Mouse (Mus musculus): ENCODE measurements around the gene Tbx6.

Gene Tbx6

DNA sequence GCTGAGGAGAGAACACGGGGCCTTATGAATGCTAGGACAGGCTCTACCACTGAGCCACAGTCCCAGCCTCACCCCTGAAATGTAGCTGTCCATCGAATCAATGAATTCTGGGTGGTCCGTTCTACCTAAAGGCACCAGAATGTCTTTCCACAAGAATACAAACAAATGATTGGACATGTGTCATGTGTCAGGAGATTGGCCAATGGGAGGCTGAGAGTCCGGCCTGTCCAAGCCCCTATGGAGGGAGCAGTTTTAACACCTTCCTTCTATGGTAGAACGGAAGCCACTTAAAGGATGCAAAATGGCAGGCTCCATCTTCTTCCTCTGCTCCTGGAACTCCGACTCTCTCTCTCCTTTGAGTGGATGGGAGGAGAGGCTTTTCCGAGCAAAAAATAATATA, 36.3 kb downstream of the Tbx6 start:
- no peak for DNase-seq (ENCODE audit: low spot score in 2 of 2)

DNA sequence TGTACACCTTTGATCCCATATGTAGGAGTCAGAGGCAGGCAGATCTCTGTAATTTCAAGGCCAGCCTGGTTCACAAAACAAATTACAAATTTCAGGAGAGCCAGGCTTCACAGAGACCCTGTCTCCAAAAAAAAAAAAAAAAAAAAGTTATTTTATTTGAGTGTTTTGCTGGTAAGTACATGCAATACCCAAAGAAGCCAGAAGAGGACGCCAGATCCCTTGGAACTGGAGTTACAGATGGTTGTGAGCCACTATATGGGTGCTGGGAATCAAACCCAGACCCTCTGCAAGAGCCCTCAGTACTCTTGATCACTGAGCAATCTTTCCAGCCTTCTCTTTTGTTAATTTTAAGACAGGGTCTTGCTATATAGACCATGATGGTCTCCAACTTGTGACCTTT, 37.5 kb downstream of the Tbx6 start:
- no peak for DNase-seq (ENCODE audit: low spot score in 2 of 2)

DNA sequence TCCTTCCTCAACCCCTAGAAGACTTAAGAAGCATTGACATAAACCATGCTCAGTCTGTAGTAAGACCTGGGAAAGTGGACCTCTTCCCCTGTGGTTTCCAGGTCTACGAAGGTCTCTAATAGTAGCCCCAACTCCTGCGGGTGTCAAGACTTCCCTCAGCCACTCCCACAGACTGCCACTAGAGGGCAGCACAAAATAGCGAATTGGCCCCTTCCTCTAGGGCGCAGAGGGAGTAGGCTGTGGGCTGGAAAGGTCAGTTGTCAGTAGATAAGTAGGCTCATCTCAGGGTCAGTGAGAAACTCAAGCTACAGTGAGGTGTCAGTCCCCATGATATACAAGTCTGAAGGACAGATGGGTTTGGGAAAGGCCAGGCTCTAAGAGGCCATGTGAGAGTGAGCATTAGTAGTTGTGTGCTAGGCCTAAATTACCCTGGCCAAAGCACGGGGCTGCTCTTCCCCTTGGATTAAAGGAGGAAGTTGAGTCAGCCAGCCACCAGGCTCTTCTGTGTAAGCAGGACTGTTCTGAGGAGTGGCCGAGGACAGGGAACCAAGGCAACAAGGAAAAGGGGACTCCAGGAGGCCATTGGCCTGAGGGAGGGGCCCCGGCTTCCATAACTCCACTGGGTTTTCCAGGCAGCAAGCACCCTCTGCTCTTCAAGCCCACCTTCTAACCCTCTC, 40.7 kb downstream of the Tbx6 start:
- peak in 1 of 2 experiments; percentile 72 for DNase-seq (ENCODE audit: low spot score in 2 of 2)

DNA sequence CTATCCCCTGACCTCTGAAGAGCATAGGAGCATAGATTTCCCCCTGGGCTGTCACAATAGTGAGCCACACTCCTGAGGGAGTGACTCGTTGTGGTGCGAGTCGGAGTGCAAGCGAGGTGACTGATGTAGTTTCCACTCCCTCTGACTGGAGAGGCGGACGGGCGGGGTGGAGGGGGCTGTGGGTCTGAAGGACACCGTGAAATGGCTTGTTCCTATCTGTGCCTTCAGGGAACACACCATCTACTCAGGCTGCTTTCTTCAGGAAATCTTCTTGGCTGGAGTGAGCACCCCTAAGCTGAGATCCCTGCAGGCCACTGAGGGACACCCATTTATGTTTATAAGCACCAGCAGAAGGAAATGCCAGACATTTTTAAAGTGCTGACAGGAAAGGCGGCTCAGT, 41.5 kb downstream of the Tbx6 start:
- no peak for DNase-seq (ENCODE audit: low spot score in 2 of 2)

DNA sequence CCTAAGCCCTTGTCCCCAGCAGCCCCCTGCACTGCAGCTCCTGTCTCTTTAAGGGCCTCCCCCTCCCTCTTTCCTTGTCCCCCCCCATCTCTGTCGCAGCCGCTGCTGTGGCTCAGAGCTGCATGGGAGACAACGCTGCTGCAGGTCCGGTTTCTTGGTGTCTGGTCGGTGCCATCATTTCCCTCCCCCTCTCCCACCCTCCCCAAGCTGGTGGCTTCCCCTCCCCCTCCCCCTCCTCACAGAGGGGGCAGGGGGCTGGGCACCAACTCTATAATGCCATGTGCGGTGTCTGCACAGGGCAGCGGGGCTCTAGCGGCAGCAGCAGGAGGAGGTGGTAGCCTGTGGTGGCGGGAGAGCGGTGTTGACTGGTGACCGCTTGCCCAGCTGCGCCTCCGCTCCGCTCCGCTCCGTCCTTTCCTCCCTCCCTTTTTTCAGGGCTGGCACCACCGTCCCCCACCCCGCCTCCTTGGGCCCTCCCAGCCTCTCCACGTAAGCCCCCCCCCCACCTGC, 42.0 kb downstream of the Tbx6 start:
- DNase-seq (ENCODE audit: low spot score in 2 of 2) = peak in 1 of 2 experiments; percentile 34

DNA sequence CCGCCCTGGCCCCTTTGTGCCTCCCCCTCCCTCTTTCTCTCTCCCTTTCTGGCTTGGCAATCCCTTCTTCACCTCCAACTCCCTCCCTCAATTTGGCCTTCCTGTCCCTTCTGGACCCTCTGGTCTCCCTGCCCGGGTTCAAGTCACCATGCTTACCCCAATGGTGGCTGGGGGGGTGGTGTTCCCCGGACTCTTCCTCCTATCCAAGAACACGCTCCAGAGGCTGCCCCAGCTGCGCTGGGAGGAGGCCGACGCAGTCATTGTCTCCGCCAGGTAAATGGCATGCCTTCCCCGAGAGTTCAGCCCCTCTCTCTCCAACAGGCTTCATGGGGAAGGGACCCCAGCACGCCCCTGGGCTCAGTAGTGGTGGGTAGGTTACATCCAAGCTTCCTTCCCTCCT, 42.7 kb downstream of the Tbx6 start:
- no peak for DNase-seq (ENCODE audit: low spot score in 2 of 2)

DNA sequence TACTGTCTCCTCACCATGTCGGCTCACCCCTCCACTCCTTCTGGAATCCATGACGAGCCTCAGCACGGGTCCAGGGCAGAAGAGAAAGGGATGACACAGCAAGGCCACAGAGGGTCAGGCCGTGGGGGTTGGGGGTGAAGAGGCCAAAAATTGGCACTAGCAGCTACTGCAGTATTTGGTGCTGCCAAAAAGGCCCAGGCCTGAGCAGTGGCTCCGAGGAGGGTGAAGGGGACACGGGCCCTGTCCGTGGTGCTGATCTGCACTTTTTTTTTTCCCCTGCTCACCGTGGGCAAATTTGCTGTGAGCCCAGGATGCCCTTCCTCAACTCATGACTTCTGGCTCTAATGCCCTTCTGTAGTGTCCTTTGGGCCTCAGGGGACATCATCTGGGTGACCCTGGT, 44.1 kb downstream of the Tbx6 start:
- DNase-seq (ENCODE audit: low spot score in 2 of 2) = no peak

DNA sequence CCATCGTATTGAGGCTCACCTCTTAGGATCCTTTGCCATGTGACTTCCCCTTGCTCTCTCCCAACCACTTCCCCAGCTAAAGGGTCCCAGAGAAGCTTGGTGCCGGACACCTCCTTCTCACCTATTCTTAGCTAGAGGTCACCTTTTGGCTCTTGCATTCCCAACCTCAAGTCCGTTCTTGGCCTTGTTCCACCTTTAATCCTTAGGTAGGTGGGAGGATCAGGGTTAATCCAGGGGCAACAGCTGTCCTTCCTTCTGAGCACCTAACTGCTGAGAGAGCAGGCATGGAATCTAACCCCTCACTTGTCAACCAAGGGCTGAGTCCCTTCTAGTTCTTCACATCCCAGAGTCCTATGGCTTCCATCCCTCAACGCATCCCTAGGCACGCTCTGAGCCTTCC, 44.7 kb downstream of the Tbx6 start:
- DNase-seq (ENCODE audit: low spot score in 2 of 2) = no peak

DNA sequence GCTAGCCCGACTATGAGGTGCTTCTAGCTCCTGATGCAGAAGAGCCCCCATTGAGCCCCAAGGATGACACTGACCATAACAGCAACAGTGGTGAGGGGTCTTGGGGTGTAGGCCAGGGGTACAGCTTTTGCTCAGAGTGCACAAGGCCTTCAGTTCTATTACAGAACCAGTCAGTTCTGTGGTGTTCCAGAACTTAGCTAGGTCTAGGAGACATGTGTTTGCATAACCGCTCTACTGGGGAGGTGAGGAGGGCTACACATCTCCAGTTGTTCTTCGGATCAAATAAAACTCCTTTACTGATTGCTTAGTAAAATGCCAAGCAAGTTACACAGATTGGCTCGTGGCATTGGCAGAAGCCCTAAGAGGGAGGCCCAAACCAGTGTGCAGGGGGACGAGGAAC, 50.3 kb downstream of the Tbx6 start, which contains the start of gene 4930451I11Rik:
Gene 4930451I11Rik (minus strand): TSS at position 101 of the 400 bp plus-strand sequence.
- DNase-seq (ENCODE audit: low spot score in 2 of 2) = no peak

DNA sequence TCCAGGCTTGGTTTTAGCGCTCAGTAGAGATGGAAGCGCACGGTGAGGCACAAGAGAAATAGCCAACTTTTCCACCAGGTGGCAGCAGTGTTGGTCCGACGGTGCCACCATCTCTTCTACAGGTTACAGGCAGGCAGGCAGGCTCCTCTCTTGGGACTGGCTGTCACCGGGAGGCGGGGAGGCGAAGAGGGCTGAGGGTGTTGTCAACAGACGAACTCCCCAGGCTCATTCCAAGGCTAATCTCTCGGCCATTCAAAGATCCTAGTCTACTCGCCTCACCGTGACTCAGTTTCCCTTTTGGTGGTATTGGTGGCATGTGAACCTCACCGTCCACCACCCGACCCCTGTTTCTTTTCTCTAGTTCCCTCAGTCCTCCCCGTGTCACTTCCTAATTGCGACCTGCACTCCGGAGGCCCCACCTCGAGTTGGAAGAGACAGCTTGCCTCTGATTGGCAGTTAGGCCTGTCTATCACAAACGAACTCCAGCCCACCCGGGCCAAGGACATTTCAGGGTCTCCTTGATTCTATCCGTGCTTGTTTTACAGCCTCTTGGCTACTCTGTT, 50.8 kb downstream of the Tbx6 start:
- DNase-seq (ENCODE audit: low spot score in 2 of 2) = peak in 1 of 2 experiments; percentile 76

DNA sequence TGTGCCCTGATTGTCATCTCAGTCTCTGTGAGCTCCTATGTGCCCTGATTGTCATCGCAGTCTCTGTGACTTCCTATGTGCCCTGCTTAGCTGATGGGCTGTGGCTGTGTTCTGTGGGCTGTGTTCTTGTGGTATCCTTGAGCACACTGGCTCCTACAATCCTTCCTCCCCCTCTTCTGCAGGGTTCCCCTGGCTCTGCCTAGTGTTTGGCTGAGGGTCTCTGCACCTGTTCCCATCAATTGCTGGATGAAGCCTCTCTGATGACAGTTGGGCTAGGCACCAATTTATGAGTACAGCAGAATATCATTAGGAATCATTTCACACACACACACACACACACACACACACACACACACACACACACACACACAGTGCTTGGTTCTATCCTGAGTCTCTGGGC, 52.0 kb downstream of the Tbx6 start:
- no peak for DNase-seq (ENCODE audit: low spot score in 2 of 2)
